Mouse (Mus musculus) stomach, embryonic 14.5 days (tissue): ENCODE data around the gene Rdh16. TPM values are rescaled to one million over a fixed set of nuclear protein-coding genes. Genes with fewer than 3 reads are reported as not detected.
"Not testable (repeated sequence)": the region's sequence is repeated elsewhere in the genome, so short reads cannot be mapped to it uniquely, and the experiment has no call there.

ENCODE experiments used
- ATAC-seq: fragments of 200-750 bp; cut with Nextera tagmentation; 2 replicates; pipeline ENCODE4 v1.8.0; 2017; ENCODE audit warnings: low read depth, moderate TSS enrichment; ENCODE audit not compliant: insufficient number of reproducible peaks, insufficient read depth, low FRiP score
- H3K27ac ChIP-seq: fragments of 300-500 bp; sonication (generic); 2 replicates; pipeline ENCODE4 v1.5.1; 2014; ENCODE audit warnings: mild to moderate bottlenecking, low read length, moderate library complexity, mixed read lengths
- H3K27me3 ChIP-seq: fragments of 300-500 bp; sonication (generic); 2 replicates; pipeline ENCODE4 v1.6.1; 2014; ENCODE audit warnings: low read length, control low read depth, mixed read lengths; ENCODE audit not compliant: control insufficient read depth, insufficient read depth
- H3K36me3 ChIP-seq: fragments of 300-500 bp; sonication (generic); 2 replicates; pipeline ENCODE4 v1.6.1; 2014; ENCODE audit warnings: mild to moderate bottlenecking, control low read depth, low read length, moderate library complexity, mixed read lengths; ENCODE audit not compliant: control insufficient read depth, insufficient read depth
- H3K4me1 ChIP-seq: fragments of 300-500 bp; sonication (generic); 2 replicates; pipeline ENCODE4 v1.6.1; 2014; ENCODE audit warnings: low read length, control low read depth, mixed read lengths; ENCODE audit not compliant: control insufficient read depth, insufficient read depth
- H3K4me2 ChIP-seq: fragments of 300-500 bp; sonication (generic); replicated peaks from 2 replicates; pipeline ENCODE4 v1.6.1; 2014; ENCODE audit warnings: low read depth, low read length, control low read depth
- H3K4me3 ChIP-seq: fragments of 300-500 bp; sonication (generic); 2 replicates; pipeline ENCODE4 v1.5.1; 2014; ENCODE audit warnings: low read depth, low read length, control low read depth
- H3K9ac ChIP-seq: fragments of 300-500 bp; sonication (generic); replicated peaks from 2 replicates; pipeline ENCODE4 v1.6.1; 2014; ENCODE audit warnings: low read depth, mild to moderate bottlenecking, control low read depth, low read length, moderate library complexity, mixed read lengths
- H3K9me3 ChIP-seq: fragments of 300-500 bp; sonication (generic); 2 replicates; pipeline ENCODE4 v1.6.1; 2016; ENCODE audit warnings: low read depth, low read length, control low read depth; ENCODE audit not compliant: control insufficient read depth
- WGBS: fragments of 180-500 bp; shearing (Covaris S2); extraction: QIAGEN DNeasy Blood & Tissue Kit; methylation state at CpG from one replicate; pipeline ENCODE4 v1.1.7; 2014; 5-methylcytosine and 5-hydroxymethylcytosine counted together
- polyA plus RNA-seq: library from polyadenylated mRNA; unstranded; fragments of >200 nt; fragmentation: Nextera tagmentation; extraction: Ambion mirVana; gene quantifications from 2 replicates; pipeline ENCODE4 v1.2.1, GENCODE M21; 2014

Gene Rdh16
- polyA plus RNA-seq, result not detected in 2 replicates

- Histone ChIP-seq H3K36me3 (no peaks in the 10 kb centered on the region), H3K9ac (no peak within 1 kb of the TSS), H3K4me3 (no peak within 1 kb of the TSS), H3K27ac (no peak within 1 kb of the TSS), H3K9me3 (no peaks in the 10 kb centered on the region), H3K4me1 (no peaks in the 10 kb centered on the region), H3K27me3 (no peaks in the 10 kb centered on the region), H3K4me2 (no peak within 1 kb of the TSS)
- WGBS, result 85% methylated on average over 6 of the region's 6 CpGs
- ATAC-seq, result no peak
Measured at GRCm38 (mm10) chr10:127800891-127801290, at the start of gene Rdh16. TSS of gene Rdh16 (plus strand) at chr10:127801152.

GRCm38 (mm10) chr10:127751548-127751947 lies 49.4 kb upstream of the Rdh16 start, which contains the start of gene Gpr182:
TSS of gene Gpr182 (minus strand) at chr10:127751732.
- Histone ChIP-seq H3K4me1 (peaks cover 18% of the 10 kb centered on the region; the same call in 1 of the 2 replicates), H3K9ac (no peak within 1 kb of the TSS), H3K4me3 (no peak within 1 kb of the TSS), H3K27me3 (no peaks in the 10 kb centered on the region), H3K36me3 (peaks cover 15% of the 10 kb centered on the region), H3K27ac (no peak within 1 kb of the TSS), H3K4me2 (peak within 1 kb of the TSS; percentile 25; the same call in 1 of the 2 replicates), H3K9me3 (no peaks in the 10 kb centered on the region)
- 37% methylated on average over 8 of the region's 8 CpGs for WGBS
- no peak for ATAC-seq

GRCm38 (mm10) chr10:127754566-127755166 lies 46.3 kb upstream of the Rdh16 start:
- Histone ChIP-seq H3K36me3 (no peaks in the 10 kb centered on the region), H3K27ac (no peak overlapping the region), H3K9me3 (no peaks in the 10 kb centered on the region), H3K4me2 (no peak overlapping the region), H3K9ac (no peak overlapping the region), H3K4me1 (0 out of 2 replicates have a peak, but pooled peaks cover 8% of the 10 kb centered on the region), H3K4me3 (no peak overlapping the region), H3K27me3 (no peaks in the 10 kb centered on the region)
- no peak for ATAC-seq
- 59% methylated on average over 6 of the region's 6 CpGs for WGBS

GRCm38 (mm10) chr10:127755246-127755645 lies 45.7 kb upstream of the Rdh16 start:
- ATAC-seq, result no peak
- WGBS, result 60% methylated on average over 3 of the region's 3 CpGs
- H3K4me1 ChIP-seq, result 0 out of 2 replicates have a peak, but pooled peaks cover 8% of the 10 kb centered on the region
- no peak overlapping the region for H3K4me2 ChIP-seq
- H3K36me3 ChIP-seq, result no peaks in the 10 kb centered on the region
- H3K27ac ChIP-seq, result no peak overlapping the region
- no peaks in the 10 kb centered on the region for H3K9me3 ChIP-seq
- no peak overlapping the region for H3K4me3 ChIP-seq
- no peak overlapping the region for H3K9ac ChIP-seq
- H3K27me3 ChIP-seq, result no peaks in the 10 kb centered on the region

GRCm38 (mm10) chr10:127755770-127756468 lies 45.0 kb upstream of the Rdh16 start:
- H3K9ac ChIP-seq, result no peak overlapping the region
- H3K4me1 ChIP-seq, result 0 out of 2 replicates have a peak, but pooled peaks cover 8% of the 10 kb centered on the region
- H3K27me3 ChIP-seq, result no peaks in the 10 kb centered on the region
- no peak overlapping the region for H3K27ac ChIP-seq
- 25% methylated on average over 17 of the region's 18 CpGs for WGBS
- no peaks in the 10 kb centered on the region for H3K36me3 ChIP-seq
- peak overlapping the region; percentile 15; the same call in 1 of the 2 replicates for H3K4me3 ChIP-seq
- no peak for ATAC-seq
- H3K4me2 ChIP-seq, result peak overlapping the region; percentile 42
- no peaks in the 10 kb centered on the region for H3K9me3 ChIP-seq

GRCm38 (mm10) chr10:127759181-127760110 lies 41.5 kb upstream of the Rdh16 start, which contains the start of the genes Rdh1 and Rdh16f1:
TSS of gene Rdh1 (plus strand) at chr10:127759721.
TSS of gene Rdh16f1 (plus strand) at chr10:127759787.
- Histone ChIP-seq H3K27ac (no peak within 1 kb of the TSS), H3K4me1 (0 out of 2 replicates have a peak, but pooled peaks cover 10% of the 10 kb centered on the region), H3K9ac (no peak within 1 kb of the TSS), H3K27me3 (no peaks in the 10 kb centered on the region), H3K36me3 (no peaks in the 10 kb centered on the region), H3K4me3 (no peak within 1 kb of the TSS), H3K9me3 (no peaks in the 10 kb centered on the region), H3K4me2 (no peak within 1 kb of the TSS)
- ATAC-seq, result no peak
- WGBS, result 57% methylated on average over 8 of the region's 9 CpGs

GRCm38 (mm10) chr10:127762926-127763325 lies 38.0 kb upstream of the Rdh16 start:
- H3K4me1 ChIP-seq, H3K9me3 ChIP-seq, ATAC-seq, H3K4me3 ChIP-seq, H3K27me3 ChIP-seq, H3K36me3 ChIP-seq, H3K9ac ChIP-seq, H3K4me2 ChIP-seq, H3K27ac ChIP-seq: not testable (repeated sequence)
- WGBS, result 85% methylated on average over 10 of the region's 10 CpGs
